Mouse (Mus musculus): ENCODE measurements around the gene Tgfbr3l.

DNA sequence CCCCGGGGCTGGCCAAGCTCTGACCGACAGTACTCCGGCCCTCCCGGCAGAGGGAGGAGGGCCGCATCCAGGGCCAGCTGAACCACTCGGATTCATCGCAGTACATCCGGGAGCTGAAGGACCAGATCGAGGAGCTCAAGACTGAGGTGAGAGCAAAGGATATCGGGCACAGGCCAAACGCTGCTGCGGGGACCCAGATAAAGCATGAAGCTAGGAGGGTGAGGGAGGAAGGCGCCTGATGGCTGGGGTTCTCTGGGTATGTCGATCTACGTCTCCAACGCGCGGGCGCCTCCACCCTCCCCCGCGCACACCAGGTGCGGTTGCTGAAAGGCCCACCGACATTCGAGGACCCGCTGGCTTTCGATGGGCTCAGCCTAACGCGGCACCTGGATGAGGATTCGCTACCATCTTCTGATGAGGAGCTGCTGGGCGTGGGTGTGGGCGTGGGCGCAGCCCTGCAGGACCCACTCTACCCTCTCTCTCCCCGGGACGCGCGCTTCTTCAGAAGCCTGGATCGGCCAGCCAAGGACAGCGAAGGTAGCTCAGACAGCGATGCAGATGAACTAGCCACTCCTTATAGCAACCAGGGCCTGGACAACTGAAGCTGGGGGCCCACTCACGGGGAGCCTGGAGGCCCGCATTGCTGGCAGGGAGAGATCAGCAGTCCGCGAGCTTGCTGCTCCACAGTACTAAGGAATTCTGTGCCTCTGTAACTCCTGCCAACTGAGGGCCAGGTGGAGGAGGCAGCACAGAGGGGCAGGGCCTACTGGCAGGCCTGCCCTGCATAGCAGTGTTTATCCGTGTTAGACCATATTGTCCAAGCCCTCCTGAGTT lies 41.6 kb upstream of the Tgfbr3l start:
- TF ChIP-seq CTCF (IDR thresholded peaks at IDR 0.05; ENCODE audit: extremely low read depth, insufficient read depth, low read length) = no peak
- TF ChIP-seq POLR2A (IDR thresholded peaks at IDR 0.05; ENCODE audit: extremely low read depth, insufficient read depth, low read length) = no peak
